Mouse (Mus musculus): ENCODE measurements around the gene Slc16a5. TPM values are rescaled to one million over a fixed set of nuclear protein-coding genes. Genes with fewer than 3 reads are reported as not detected.
A peak's percentile ranks its signal among the peaks of the same experiment; 100 is the strongest.
"Not testable (repeated sequence)": the region's sequence is repeated elsewhere in the genome, so short reads cannot be mapped to it uniquely, and the experiment has no call there.

Gene Slc16a5
- total and polyA plus RNA-seq, 2 experiments from 2014 or later, result 0.21 TPM; not detected in 1

- ATAC-seq (ENCODE audit: low FRiP score), result no peak
- 84% methylated on average over 7 of the region's 7 CpGs for WGBS
These were observed 9.9 kb downstream of the Slc16a5 start for GRCm38 (mm10) chr11:115472183-115472582.

GRCm38 (mm10) chr11:115473626-115474275 is 11.5 kb downstream of the Slc16a5 start:
- Histone ChIP-seq H3K9me3 (ENCODE audit: low read length) (no peaks in the 10 kb centered on the region), H3K9ac (replicated peaks; ENCODE audit: low read length, poor library complexity, severe bottlenecking) (no peak overlapping the region), H3K27ac (ENCODE audit: low read depth, low read length) (peak overlapping the region; percentile 26; the same call in 1 of the 2 replicates), H3K27me3 (ENCODE audit: insufficient read depth, low read length) (no peaks in the 10 kb centered on the region), H3K36me3 (ENCODE audit: insufficient read depth, low read length) (no peaks in the 10 kb centered on the region), H3K4me3 (ENCODE audit: low read depth, low read length) (no peak overlapping the region), H3K4me2 (ENCODE audit: low read depth, low read length, poor library complexity, severe bottlenecking) (no peak overlapping the region), H3K4me1 (ENCODE audit: insufficient read depth, low read length) (peaks cover 5% of the 10 kb centered on the region; the same call in 1 of the 2 replicates)
- 24% methylated on average over 15 of the region's 15 CpGs for WGBS
- peak; percentile 99 for TF ChIP-seq CTCF (IDR thresholded peaks at IDR 0.05)
- ATAC-seq (ENCODE audit: low FRiP score) (no peak), DNase-seq (ENCODE audit: low spot score) (peak; percentile 95)

More at GRCm38 (mm10) chr11:115472183-115472582, 9.9 kb downstream of the Slc16a5 start:
- H3K4me2 ChIP-seq (ENCODE audit: low read depth, low read length, poor library complexity, severe bottlenecking), result no peak overlapping the region
- H3K27me3 ChIP-seq (ENCODE audit: insufficient read depth, low read length), result no peaks in the 10 kb centered on the region
- no peaks in the 10 kb centered on the region for H3K36me3 ChIP-seq (ENCODE audit: insufficient read depth, low read length)
- no peak for DNase-seq (ENCODE audit: low spot score)
- no peak overlapping the region for H3K27ac ChIP-seq (ENCODE audit: low read depth, low read length)
- no peak for TF ChIP-seq CTCF (IDR thresholded peaks at IDR 0.05)
- H3K4me3 ChIP-seq (ENCODE audit: low read depth, low read length), result no peak overlapping the region
- H3K9me3 ChIP-seq (ENCODE audit: low read length), result no peaks in the 10 kb centered on the region
- H3K9ac ChIP-seq (replicated peaks; ENCODE audit: low read length, poor library complexity, severe bottlenecking), result no peak overlapping the region
- H3K4me1 ChIP-seq (ENCODE audit: insufficient read depth, low read length), result peaks cover 5% of the 10 kb centered on the region; the same call in 1 of the 2 replicates

GRCm38 (mm10) chr11:115475025-115475757 is 12.9 kb downstream of the Slc16a5 start, which contains the start of gene Armc7:
Gene Armc7 (plus strand): TSS chr11:115475667.
- Histone ChIP-seq H3K27me3 (ENCODE audit: insufficient read depth, low read length) (no peaks in the 10 kb centered on the region), H3K4me2 (ENCODE audit: low read depth, low read length, poor library complexity, severe bottlenecking) (peak within 1 kb of the TSS; percentile 87), H3K9ac (replicated peaks; ENCODE audit: low read length, poor library complexity, severe bottlenecking) (peak within 1 kb of the TSS; percentile 86), H3K36me3 (ENCODE audit: insufficient read depth, low read length) (no peaks in the 10 kb centered on the region), H3K4me3 (ENCODE audit: low read depth, low read length) (peak within 1 kb of the TSS; percentile 83), H3K4me1 (ENCODE audit: insufficient read depth, low read length) (peaks cover 5% of the 10 kb centered on the region; the same call in 1 of the 2 replicates), H3K27ac (ENCODE audit: low read depth, low read length) (peak within 1 kb of the TSS; percentile 84), H3K9me3 (ENCODE audit: low read length) (no peaks in the 10 kb centered on the region)
- ATAC-seq (ENCODE audit: low FRiP score) (peak; percentile 94), DNase-seq (ENCODE audit: low spot score) (peak; percentile 97)
- peak; percentile 20; the same call in 1 of the 2 replicates for TF ChIP-seq CTCF (IDR thresholded peaks at IDR 0.05)
- under 1% methylated on average over 26 of the region's 26 CpGs for WGBS

- peak; percentile 14 for ATAC-seq (ENCODE audit: low FRiP score)
- peak overlapping the region; percentile 84 for H3K27ac ChIP-seq (ENCODE audit: low read depth, low read length)
- no peaks in the 10 kb centered on the region for H3K27me3 ChIP-seq (ENCODE audit: insufficient read depth, low read length)
- H3K4me3 ChIP-seq (ENCODE audit: low read depth, low read length), result peak overlapping the region; percentile 83
- H3K4me2 ChIP-seq (ENCODE audit: low read depth, low read length, poor library complexity, severe bottlenecking), result peak overlapping the region; percentile 87
- H3K4me1 ChIP-seq (ENCODE audit: insufficient read depth, low read length), result peaks cover 5% of the 10 kb centered on the region; the same call in 1 of the 2 replicates
- TF ChIP-seq CTCF (IDR thresholded peaks at IDR 0.05), result no peak
- DNase-seq (ENCODE audit: low spot score), result no peak
- H3K9me3 ChIP-seq (ENCODE audit: low read length), result no peaks in the 10 kb centered on the region
- 2% methylated on average over 28 of the region's 28 CpGs for WGBS
- peak overlapping the region; percentile 86 for H3K9ac ChIP-seq (replicated peaks; ENCODE audit: low read length, poor library complexity, severe bottlenecking)
- no peaks in the 10 kb centered on the region for H3K36me3 ChIP-seq (ENCODE audit: insufficient read depth, low read length)
These were observed 13.5 kb downstream of the Slc16a5 start for GRCm38 (mm10) chr11:115475758-115476237.

- WGBS, result 80% methylated on average over 4 of the region's 4 CpGs
- Histone ChIP-seq H3K4me3 (ENCODE audit: low read depth, low read length) (peak overlapping the region; percentile 83; the same call in 1 of the 2 replicates), H3K4me2 (ENCODE audit: low read depth, low read length, poor library complexity, severe bottlenecking) (peak overlapping the region; percentile 87)
- ATAC-seq (ENCODE audit: low FRiP score); H3K36me3 ChIP-seq (ENCODE audit: insufficient read depth, low read length); H3K27me3 ChIP-seq (ENCODE audit: insufficient read depth, low read length); H3K27ac ChIP-seq (ENCODE audit: low read depth, low read length); H3K4me1 ChIP-seq (ENCODE audit: insufficient read depth, low read length); H3K9ac ChIP-seq (replicated peaks; ENCODE audit: low read length, poor library complexity, severe bottlenecking); DNase-seq (ENCODE audit: low spot score); H3K9me3 ChIP-seq (ENCODE audit: low read length): not testable (repeated sequence)
These were observed 14.4 kb downstream of the Slc16a5 start for GRCm38 (mm10) chr11:115476630-115477029.

GRCm38 (mm10) chr11:115477388-115477787 is 15.1 kb downstream of the Slc16a5 start:
- 86% methylated on average over 7 of the region's 7 CpGs for WGBS
- Histone ChIP-seq H3K9ac (replicated peaks; ENCODE audit: low read length, poor library complexity, severe bottlenecking) (peak overlapping the region; percentile 19; the same call in 1 of the 2 replicates), H3K4me2 (ENCODE audit: low read depth, low read length, poor library complexity, severe bottlenecking) (0 out of 2 replicates have a peak overlapping the region, but pooled peaks have one; percentile 87)

More at GRCm38 (mm10) chr11:115477388-115477787, 15.1 kb downstream of the Slc16a5 start:
- not testable (repeated sequence) for DNase-seq (ENCODE audit: low spot score); H3K4me3 ChIP-seq (ENCODE audit: low read depth, low read length); H3K9me3 ChIP-seq (ENCODE audit: low read length); H3K27me3 ChIP-seq (ENCODE audit: insufficient read depth, low read length); H3K36me3 ChIP-seq (ENCODE audit: insufficient read depth, low read length); H3K27ac ChIP-seq (ENCODE audit: low read depth, low read length); ATAC-seq (ENCODE audit: low FRiP score); H3K4me1 ChIP-seq (ENCODE audit: insufficient read depth, low read length)
